Mouse (Mus musculus) kidney, adult 2 months (tissue): ENCODE measurements at regions not wholly inside any gene's neighbourhood (a gene's known extent, or its start where the extent isn't known, plus 50 kb on each side); places are given as distances from the start of the nearest gene placed in this dataset.

Experiments used
- DNase-seq: peaks from one replicate; pipeline ENCODE4 v3.0.0; 2021
- H3K27ac ChIP-seq: fragments of 200-500 bp; 2 replicates; pipeline ENCODE4 v1.5.1; 2012; ENCODE audit warnings: low read depth, low read length, control low read depth, inconsistent platforms; ENCODE audit not compliant: insufficient read depth
- H3K27me3 ChIP-seq: fragments of 200-500 bp; replicated peaks from 2 replicates; pipeline ENCODE4 v1.6.1; 2012; ENCODE audit warnings: mild to moderate bottlenecking, moderate library complexity, low read length, inconsistent platforms; ENCODE audit not compliant: control insufficient read depth, insufficient read depth
- H3K36me3 ChIP-seq: fragments of 200-500 bp; 2 replicates; pipeline ENCODE4 v1.6.1; 2012; ENCODE audit warnings: mild to moderate bottlenecking, moderate library complexity, low read length, inconsistent platforms; ENCODE audit not compliant: control insufficient read depth, insufficient read depth
- H3K4me1 ChIP-seq: fragments of 200-500 bp; 2 replicates; pipeline ENCODE4 v1.6.1; 2011; ENCODE audit warnings: low read length; ENCODE audit not compliant: control insufficient read depth, insufficient read depth
- H3K4me3 ChIP-seq: fragments of 200-500 bp; 2 replicates; pipeline ENCODE4 v1.5.1; 2011; ENCODE audit warnings: mild to moderate bottlenecking, low read depth, low read length, control low read depth; ENCODE audit not compliant: insufficient read depth
- CTCF ChIP-seq: fragments of 200-500 bp; conservative IDR thresholded peaks from 2 replicates; pipeline ENCODE4 v1.5.1; 2011; ENCODE audit warnings: low read depth, mild to moderate bottlenecking, control low read depth, low read length, moderate library complexity, mixed read lengths; ENCODE audit not compliant: insufficient read depth, insufficient read length
- POLR2A ChIP-seq: fragments of 200-500 bp; IDR thresholded peaks from one replicate; pipeline ENCODE4 v1.6.1; 2011; ENCODE audit warnings: low read depth, low read length, control low read depth
- WGBS: fragments of 180-500 bp; shearing (Covaris S2); methylation state at CpG from one replicate; pipeline ENCODE4 v1.1.7; 2018; 5-methylcytosine and 5-hydroxymethylcytosine counted together

- TF ChIP-seq POLR2A (no peak), CTCF (peak; percentile 59)
- H3K4me3 ChIP-seq: no peak overlapping the region
- 60% methylated on average over 7 of the region's 7 CpGs for WGBS
- no peak for DNase-seq
- no peaks in the 10 kb centered on the region for H3K27me3 ChIP-seq
- no peaks in the 10 kb centered on the region for H3K4me1 ChIP-seq
- no peak overlapping the region for H3K27ac ChIP-seq
- no peaks in the 10 kb centered on the region for H3K36me3 ChIP-seq
Observed at GRCm38 (mm10) chr17:9484098-9484497, 62.2 kb downstream of the Gm17728 start.

- 59% methylated on average over 12 of the region's 12 CpGs for WGBS
- DNase-seq: no peak
- no peak for TF ChIP-seq CTCF
- TF ChIP-seq POLR2A: no peak
- H3K4me3 ChIP-seq: no peak overlapping the region
- no peak overlapping the region for H3K27ac ChIP-seq
- H3K36me3 ChIP-seq: no peaks in the 10 kb centered on the region
- no peaks in the 10 kb centered on the region for H3K4me1 ChIP-seq
- no peaks in the 10 kb centered on the region for H3K27me3 ChIP-seq
Observed at GRCm38 (mm10) chr17:9484566-9484965, 62.7 kb downstream of the Gm17728 start.

GRCm38 (mm10) chr17:9529340-9529739 lies 107.5 kb downstream of the Gm17728 start:
- DNase-seq: no peak
- Histone ChIP-seq H3K27me3 (no peaks in the 10 kb centered on the region), H3K36me3 (no peaks in the 10 kb centered on the region), H3K27ac (no peak overlapping the region), H3K4me1 (no peaks in the 10 kb centered on the region), H3K4me3 (no peak overlapping the region)
- WGBS: 59% methylated on average over 3 of the region's 3 CpGs
- TF ChIP-seq CTCF (no peak), POLR2A (no peak)

DNA sequence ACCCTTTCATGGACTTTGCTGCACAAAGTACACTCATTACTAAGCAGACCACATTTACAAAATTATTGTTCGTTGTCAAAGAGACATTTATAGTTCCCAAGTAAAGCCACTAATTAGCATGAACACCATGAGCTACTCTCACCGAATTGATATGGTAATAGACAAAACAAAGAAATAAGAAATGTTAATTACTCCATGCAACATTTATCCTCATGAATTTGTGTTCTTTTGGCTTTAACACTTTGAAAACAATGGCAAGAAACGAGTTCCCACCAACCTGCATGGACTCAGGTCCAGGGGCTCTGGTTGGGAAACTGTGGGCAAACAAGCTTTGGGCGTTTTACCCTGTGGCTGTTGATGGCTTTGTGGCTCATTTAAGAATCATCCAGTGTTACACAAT lies 114.2 kb downstream of the Gm17728 start:
- Histone ChIP-seq H3K36me3 (no peaks in the 10 kb centered on the region), H3K4me1 (no peaks in the 10 kb centered on the region), H3K4me3 (no peak overlapping the region), H3K27me3 (no peaks in the 10 kb centered on the region; the same call in 1 of the 2 replicates), H3K27ac (no peak overlapping the region)
- DNase-seq: no peak
- TF ChIP-seq CTCF (no peak), POLR2A (no peak)
- WGBS: 64% methylated on average over 4 of the region's 4 CpGs

GRCm38 (mm10) chr17:9538371-9538770 lies 116.5 kb downstream of the Gm17728 start:
- DNase-seq: no peak
- Histone ChIP-seq H3K27ac (no peak overlapping the region), H3K4me1 (no peaks in the 10 kb centered on the region)

DNA sequence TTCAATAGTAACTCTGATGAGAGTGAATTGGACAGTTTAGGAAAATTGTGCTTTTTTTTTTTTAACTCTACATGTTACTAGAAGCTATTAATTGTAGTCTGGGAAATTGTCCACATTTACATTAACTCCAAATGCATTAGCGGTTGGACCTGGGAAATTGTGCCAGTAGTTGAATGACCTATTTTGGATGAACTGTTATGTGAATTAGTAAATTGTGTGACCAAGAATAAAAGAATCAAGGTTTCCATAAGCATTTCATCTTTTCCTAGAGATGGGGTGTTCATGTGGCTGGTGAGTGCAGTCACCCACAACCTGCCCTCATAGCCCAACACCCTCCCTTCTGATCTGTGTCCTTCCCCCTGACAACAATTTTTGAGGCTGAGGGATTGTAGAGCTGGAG lies 118.3 kb downstream of the Gm17728 start:
- H3K27me3 ChIP-seq: no peaks in the 10 kb centered on the region; the same call in 1 of the 2 replicates
- H3K4me3 ChIP-seq: no peak overlapping the region
- H3K4me1 ChIP-seq: no peaks in the 10 kb centered on the region
- H3K27ac ChIP-seq: no peak overlapping the region
- 94% methylated on average over 1 of the region's 1 CpGs for WGBS
- no peak for DNase-seq
- H3K36me3 ChIP-seq: no peaks in the 10 kb centered on the region
- no peak for TF ChIP-seq POLR2A
- TF ChIP-seq CTCF: no peak

More at GRCm38 (mm10) chr17:9538371-9538770, 116.5 kb downstream of the Gm17728 start:
- H3K27me3 ChIP-seq: no peaks in the 10 kb centered on the region; the same call in 1 of the 2 replicates
- no peaks in the 10 kb centered on the region for H3K36me3 ChIP-seq
- no peak for TF ChIP-seq POLR2A
- TF ChIP-seq CTCF: no peak
- no peak overlapping the region for H3K4me3 ChIP-seq

DNA sequence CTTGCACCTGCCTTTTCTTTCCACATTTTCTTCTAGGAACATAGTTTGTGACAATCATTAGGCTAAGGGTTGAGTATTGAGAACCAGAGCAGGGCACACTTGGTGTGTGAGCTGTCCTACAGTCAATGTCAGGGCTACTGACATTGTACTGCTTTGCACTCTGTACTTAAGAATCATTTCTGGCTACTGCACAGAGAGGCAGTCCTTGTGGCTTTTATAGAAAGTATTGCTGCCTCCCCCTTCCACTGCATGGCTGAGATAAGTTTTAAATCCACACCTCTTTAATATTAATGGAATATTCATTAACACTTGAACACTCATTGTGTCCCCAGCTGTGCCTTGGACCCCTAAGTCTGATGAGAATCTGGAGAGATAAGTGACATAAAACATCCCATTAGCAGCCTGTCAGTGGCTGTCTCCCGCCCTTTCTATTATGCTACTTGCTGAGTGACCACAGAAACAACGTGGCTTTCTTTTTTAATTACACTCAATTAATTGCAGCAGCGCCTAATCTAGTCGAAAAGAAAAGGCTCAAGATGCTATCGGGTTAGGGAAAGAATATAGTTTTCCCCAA lies 121.5 kb downstream of the Gm17728 start:
- Histone ChIP-seq H3K4me1 (no peaks in the 10 kb centered on the region), H3K4me3 (no peak overlapping the region), H3K27me3 (no peaks in the 10 kb centered on the region), H3K36me3 (no peaks in the 10 kb centered on the region), H3K27ac (no peak overlapping the region)
- no peak for TF ChIP-seq POLR2A
- no peak for TF ChIP-seq CTCF
- 80% methylated on average over 5 of the region's 5 CpGs for WGBS
- DNase-seq: no peak

GRCm38 (mm10) chr17:9557544-9557943 lies 112.0 kb downstream of the Pabpc6 start:
- WGBS: 84% methylated on average over 4 of the region's 4 CpGs
- Histone ChIP-seq H3K27me3 (no peaks in the 10 kb centered on the region), H3K27ac (no peak overlapping the region), H3K36me3 (no peaks in the 10 kb centered on the region), H3K4me3 (no peak overlapping the region), H3K4me1 (no peaks in the 10 kb centered on the region)
- DNase-seq: no peak
- TF ChIP-seq POLR2A (no peak), CTCF (no peak)
